Mouse (Mus musculus) cerebellum, adult 18-20 months (tissue): ENCODE data around the gene Gm10134.
"Not testable (repeated sequence)": the region's sequence is repeated elsewhere in the genome, so short reads cannot be mapped to it uniquely, and the experiment has no call there.

Experiments
- DNase-seq, 2 experiments: peaks; one replicate each; pipeline ENCODE4 v3.0.0; 2021

Gm10134 gene

GRCm38 (mm10) chr2:28505795-28506194 lies at the start of gene Gm10134:
Gm10134 (plus strand) TSS chr2:28506095.
- DNase-seq, result no peak

GRCm38 (mm10) chr2:28456616-28457015 lies 49.3 kb upstream of the Gm10134 start:
- no peak for DNase-seq

GRCm38 (mm10) chr2:28463919-28464318 lies 42.0 kb upstream of the Gm10134 start:
- DNase-seq, result peak; percentile 74 to 78

GRCm38 (mm10) chr2:28464919-28465318 lies 41.0 kb upstream of the Gm10134 start:
- DNase-seq, result no peak

GRCm38 (mm10) chr2:28465836-28466518 lies 39.9 kb upstream of the Gm10134 start, which contains the start of gene 1700007K13Rik:
1700007K13Rik (minus strand) TSS chr2:28466332.
- DNase-seq, result peak; percentile 79 to 91

GRCm38 (mm10) chr2:28467860-28468485 lies 37.9 kb upstream of the Gm10134 start, which contains the start of gene Mrps2:
Mrps2 (plus strand) TSS chr2:28468066.
- DNase-seq, result peak; percentile 87 to 92

GRCm38 (mm10) chr2:28468486-28469225 lies 37.2 kb upstream of the Gm10134 start:
- DNase-seq, result no peak

- no peak for DNase-seq
Observed at GRCm38 (mm10) chr2:28469461-28469860, 36.4 kb upstream of the Gm10134 start.

- DNase-seq, result no peak
Observed at GRCm38 (mm10) chr2:28470591-28470990, 35.3 kb upstream of the Gm10134 start.

GRCm38 (mm10) chr2:28472011-28472410 lies 33.9 kb upstream of the Gm10134 start:
- DNase-seq, result not testable (repeated sequence)

GRCm38 (mm10) chr2:28477993-28478392 lies 27.9 kb upstream of the Gm10134 start:
- not testable (repeated sequence) for DNase-seq

GRCm38 (mm10) chr2:28479208-28480204 lies 26.4 kb upstream of the Gm10134 start:
- DNase-seq, result no peak

- DNase-seq, result no peak
Observed at GRCm38 (mm10) chr2:28483861-28484260, 22.0 kb upstream of the Gm10134 start.

- DNase-seq, result no peak
Observed at GRCm38 (mm10) chr2:28494521-28494920, 11.4 kb upstream of the Gm10134 start.

- DNase-seq, result peak in 1 of 2 experiments; percentile 10
Observed at GRCm38 (mm10) chr2:28495207-28495756, 10.6 kb upstream of the Gm10134 start.

GRCm38 (mm10) chr2:28495801-28496595 lies 9.9 kb upstream of the Gm10134 start:
- no peak for DNase-seq

GRCm38 (mm10) chr2:28496671-28497070 lies 9.2 kb upstream of the Gm10134 start, which contains the start of gene Gbgt1:
Gbgt1 (plus strand) TSS chr2:28496891.
- no peak for DNase-seq

- DNase-seq, result no peak
Observed at GRCm38 (mm10) chr2:28497561-28497960, 8.3 kb upstream of the Gm10134 start.

- no peak for DNase-seq
Observed at GRCm38 (mm10) chr2:28498431-28498830, 7.5 kb upstream of the Gm10134 start.

- no peak for DNase-seq
Observed at GRCm38 (mm10) chr2:28502987-28503386, 2.9 kb upstream of the Gm10134 start.

- DNase-seq, result no peak
Observed at GRCm38 (mm10) chr2:28504676-28505075, 1.2 kb upstream of the Gm10134 start.
